Mouse (Mus musculus): ENCODE measurements at regions not wholly inside any gene's neighbourhood (a gene's known extent, or its start where the extent isn't known, plus 50 kb on each side); places are given as distances from the start of the nearest gene placed in this dataset.

DNA sequence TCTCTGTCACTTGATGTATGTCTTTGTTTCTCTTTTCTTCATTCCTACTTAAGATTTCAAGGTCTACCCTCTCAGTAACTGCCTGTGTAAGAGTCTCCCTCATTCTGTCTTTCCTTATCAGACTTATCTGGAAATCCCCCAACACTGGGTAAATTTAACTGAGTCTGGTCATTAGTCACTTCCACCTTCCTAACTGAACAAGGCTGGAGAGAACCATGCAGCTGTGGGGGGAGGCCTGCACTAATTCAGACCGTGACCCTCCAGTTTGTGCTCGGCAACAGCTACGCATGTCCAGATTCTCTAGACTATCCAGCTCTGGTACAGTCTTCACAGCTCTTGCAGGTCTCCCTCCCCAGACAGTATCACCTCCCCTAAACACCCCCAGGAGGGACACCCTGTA lies 103.3 kb downstream of the Prox1 start:
- no peak for DNase-seq

DNA sequence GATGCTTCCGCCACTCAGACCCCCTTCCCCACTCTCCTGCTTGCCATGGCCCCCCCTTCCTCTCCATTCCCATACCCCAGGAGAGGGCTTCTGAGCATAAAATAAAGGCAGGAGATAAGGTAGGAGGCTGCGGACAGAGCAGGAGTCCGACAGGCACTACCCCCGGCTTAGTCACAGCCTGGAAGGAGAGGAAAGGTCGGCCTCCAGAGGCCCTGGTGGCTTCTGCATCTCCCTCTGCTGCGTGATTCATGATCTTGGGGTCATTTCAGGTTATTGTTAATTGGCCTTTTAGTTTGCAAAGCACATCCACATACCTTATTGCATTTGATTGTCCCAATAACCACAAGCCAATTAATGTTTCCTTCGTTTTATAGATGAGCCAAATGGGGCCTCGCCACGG lies 104.1 kb downstream of the Prox1 start:
- DNase-seq: no peak

DNA sequence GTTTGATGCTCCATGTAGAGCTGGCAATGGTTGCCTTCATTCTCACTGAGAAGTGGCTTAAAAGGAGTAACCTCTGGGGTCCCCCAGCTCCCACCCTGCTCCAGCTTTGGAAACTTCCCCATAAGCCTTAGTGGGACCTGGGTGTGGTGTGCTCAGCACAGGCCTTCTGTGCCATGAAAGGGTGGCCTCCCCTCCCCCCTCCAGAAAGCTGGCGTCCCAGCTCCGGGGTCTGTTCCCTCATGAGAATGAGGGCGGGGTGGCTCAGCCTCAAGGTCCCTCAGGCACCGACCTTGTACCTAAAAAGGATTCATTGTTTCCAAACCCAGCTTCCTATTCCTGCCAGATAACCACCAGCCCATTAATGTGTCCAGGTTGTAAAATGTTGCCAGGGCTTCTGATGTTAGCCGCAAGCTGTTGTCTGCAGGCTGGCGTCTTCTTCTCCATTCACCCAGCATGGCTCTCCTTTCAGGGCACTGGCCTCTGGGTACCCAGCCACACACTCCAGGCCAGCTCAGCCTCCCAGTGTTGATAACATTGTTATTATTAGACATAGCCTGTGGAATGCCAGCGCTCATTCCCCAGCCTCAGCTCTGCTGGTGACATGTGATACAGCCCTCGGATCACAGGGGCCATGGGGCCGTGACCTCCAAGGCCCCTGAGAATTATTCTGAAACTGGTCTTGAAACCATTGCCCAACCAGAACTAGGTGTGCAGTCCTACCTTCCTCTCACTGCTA lies 108.8 kb downstream of the Prox1 start:
- DNase-seq: no peak

DNA sequence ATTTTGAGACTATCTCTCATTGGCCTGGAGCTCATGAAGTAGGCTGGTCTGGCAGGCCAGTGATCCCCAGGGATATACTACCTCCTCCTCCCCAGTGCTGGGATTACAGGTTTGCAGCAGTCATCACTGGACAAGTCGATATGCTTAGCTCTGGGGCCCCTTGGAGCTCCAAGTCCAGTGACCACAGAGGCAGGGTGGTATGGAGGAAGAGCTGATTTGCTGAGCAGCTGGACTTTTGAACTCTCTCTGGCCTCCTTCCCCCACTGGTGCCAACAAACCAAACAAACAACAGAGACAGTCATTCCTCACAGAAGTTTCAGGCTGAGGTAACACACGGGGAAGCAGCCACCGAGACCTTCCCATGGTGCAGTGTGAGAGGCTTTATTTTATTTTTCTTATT lies 111.5 kb downstream of the Prox1 start:
- no peak for DNase-seq

DNA sequence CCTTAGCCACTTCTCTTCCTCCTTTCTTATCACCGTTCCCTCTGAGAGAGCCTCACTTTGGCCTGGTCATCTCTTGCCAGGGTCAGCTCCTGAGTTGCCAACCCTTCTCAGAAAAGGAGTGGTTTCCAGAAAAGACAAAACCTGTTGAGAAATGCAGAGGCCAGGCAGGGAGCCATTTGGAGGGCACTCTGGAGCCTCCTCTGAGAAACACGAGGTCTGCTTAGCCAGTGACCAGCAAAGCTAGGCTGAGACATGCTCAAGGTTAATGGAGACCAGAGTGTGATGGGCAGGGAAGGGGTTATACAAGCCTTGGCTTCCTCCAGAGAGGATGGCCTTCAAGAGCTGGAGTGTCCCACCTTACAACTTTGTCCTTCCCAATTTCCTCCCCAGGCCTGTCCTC lies 113.6 kb downstream of the Prox1 start:
- no peak for DNase-seq

DNA sequence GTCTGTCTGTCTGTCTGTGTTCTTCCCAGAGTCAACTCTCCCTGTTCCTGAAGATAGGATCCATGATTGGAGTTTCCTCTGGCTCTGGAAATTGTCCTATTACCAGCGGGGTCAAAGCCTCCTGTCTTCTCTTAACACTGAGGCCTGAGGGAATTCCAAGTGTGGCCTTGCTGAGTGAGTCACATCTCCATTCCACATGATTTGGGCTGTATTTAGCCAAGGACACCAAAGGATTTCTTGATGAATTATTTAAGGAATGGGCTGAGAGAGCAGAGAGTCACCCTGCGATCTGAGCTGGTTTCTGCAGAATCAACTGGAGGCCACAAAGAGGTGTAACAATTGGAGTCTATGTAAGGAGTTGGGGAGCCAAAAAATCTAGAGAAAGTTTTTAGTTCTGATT lies 118.6 kb downstream of the Prox1 start:
- DNase-seq: no peak

DNA sequence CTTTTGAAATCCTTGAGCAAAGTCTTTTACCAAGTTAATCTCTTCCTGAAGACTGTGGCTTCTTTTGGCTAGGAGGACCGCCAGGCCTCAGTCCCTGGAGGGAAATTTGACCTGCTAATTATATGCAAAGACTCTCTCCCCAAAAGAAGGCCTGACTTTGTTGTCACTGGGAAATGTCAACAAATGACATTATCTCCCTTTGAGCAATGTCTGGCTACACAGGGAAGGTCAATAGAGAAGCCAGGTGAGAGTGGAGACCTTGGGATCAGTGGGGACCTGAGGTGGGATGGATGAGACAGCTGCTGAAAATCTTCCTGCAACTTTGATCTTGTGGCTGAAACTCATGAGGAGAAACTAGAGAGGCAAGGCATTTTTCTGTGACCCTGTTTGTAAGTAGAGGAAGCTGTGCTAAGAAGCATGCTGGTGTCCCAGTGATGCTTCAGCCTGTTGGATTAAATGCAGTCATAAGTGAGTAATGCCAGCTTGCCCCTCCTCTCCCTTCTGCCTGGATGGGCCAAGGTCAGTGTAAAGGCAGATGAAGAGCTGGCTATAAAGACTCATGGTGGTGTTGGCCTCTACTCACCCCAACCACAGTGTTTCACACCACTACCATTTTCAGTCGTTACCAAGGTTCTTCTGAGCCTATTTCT lies 121.9 kb downstream of the Prox1 start:
- DNase-seq: no peak

DNA sequence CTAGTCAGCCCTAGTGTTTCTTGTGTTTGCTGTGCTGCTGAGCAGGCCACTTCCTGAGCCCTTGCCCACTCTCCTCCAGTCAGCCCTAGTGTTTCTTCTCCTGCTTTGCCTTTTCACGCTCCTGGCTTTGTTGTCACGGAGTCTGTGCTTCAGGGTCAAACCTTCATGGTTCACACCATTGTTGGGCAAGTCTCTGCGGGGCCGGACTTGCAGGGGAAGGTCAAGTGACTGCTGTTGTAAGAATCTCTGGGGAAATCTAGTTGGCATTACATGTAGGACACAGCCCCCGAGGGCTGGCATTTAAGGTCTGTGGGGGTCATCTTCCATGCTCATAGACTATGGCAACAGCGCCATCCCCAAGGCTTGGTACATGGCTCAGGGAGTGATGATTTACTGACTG lies 123.3 kb downstream of the Prox1 start:
- no peak for DNase-seq

DNA sequence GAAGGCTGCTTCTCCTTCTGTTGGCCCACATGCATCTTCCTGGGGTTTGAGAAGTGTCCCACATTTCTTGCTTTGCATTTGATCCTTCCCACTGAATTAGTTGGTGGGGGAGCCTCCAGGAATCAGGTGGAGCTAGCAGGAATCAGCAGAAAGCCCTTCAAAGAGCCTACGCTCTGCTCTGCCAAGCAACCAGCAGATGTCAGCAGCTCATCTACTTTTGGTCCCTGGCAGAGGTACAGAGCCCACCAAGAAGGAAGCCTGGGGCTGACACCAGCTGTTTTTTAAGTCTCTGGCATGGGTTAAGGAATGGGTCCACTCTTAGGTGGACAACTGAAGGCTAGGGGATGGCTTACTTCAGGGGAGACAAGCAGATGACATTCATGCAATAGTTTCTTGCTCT lies 123.6 kb upstream of the Smyd2 start:
- peak; percentile 31 for DNase-seq

DNA sequence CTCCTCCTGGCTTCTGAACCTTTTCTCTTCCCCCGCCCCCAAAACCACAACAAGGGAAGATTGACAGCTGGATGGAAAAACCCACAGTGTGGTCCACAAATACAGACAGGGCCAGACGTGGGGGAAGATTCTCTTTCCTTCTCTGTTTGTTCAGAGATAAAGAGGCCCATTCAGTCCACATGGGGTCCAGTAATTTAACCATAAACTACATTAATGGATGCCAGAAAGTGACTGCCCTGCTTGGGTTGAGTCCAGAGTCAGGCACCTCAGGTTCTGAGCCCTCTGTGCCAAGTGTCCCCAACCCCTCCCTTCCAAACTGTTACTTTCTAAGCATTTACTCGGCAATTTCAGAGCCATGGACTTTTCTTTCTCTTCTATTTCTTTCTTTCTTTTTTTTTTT lies 121.9 kb upstream of the Smyd2 start:
- DNase-seq: no peak

DNA sequence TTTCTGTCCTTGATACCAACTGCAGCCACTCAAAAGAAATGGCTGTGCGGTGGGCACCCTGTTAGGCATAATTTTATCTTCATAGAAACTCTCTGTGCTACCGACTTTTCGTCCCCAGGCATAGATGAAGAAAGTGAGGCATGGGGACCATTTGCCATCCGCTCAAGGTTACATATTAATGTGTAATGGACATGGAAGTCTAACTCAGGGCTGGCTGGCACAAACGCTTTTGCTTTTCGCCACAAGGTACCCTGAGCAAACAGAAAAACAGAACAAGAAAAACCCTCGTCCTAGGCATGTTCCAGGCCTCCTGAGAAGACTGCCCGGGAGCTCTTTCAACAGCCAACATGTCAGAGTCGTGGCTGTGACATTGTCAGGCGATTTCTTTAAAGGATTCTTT lies 121.0 kb upstream of the Smyd2 start:
- DNase-seq: no peak

DNA sequence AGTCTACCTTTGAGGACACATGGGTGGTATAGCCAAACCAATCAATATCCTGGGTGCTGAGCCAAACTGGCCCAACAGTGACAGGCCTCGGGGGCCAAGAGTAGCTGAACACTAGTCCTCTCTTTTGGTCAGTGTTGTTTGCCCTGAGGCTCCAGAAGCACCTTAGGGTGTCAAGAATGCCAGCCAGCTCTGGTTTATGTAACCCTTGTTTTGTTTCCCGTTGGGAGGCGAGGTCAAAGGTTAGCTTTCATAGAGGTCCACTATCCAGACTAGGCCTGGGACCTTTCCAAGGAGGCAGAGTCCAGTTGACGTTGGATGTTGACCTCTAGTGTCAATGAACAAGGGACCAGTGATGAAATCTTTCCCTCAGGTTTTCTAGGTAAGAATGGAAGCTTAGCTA lies 120.0 kb upstream of the Smyd2 start:
- DNase-seq: no peak

DNA sequence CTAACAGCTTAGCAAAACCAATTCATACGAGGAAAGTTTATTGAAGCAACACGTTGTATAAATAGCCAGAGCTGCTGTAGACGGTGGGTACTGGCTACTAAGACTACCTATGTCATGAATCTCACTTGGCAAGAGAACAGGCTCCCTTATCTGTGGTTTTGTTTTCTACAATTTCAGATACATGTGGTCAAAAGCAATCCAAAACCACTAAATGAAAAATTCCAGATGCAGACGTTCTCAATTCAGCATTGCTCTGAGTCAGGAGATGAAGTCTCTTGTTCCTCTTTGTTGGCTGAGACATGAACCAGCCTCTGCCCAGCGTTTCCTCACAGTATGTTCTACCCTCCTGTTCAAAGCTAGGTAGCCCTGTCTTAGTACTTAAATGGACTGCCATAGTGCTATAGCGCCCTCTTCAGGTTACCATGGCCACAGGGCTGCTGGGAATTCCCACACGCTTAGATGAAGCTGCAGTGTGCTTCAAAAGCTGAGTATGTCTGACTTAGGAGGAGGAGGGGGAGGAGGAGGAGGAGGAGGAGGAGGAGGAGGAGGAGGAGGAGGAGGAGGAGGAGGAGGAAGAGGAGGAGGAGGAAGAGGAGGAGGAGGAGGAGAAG lies 119.0 kb upstream of the Smyd2 start:
- no peak for DNase-seq

DNA sequence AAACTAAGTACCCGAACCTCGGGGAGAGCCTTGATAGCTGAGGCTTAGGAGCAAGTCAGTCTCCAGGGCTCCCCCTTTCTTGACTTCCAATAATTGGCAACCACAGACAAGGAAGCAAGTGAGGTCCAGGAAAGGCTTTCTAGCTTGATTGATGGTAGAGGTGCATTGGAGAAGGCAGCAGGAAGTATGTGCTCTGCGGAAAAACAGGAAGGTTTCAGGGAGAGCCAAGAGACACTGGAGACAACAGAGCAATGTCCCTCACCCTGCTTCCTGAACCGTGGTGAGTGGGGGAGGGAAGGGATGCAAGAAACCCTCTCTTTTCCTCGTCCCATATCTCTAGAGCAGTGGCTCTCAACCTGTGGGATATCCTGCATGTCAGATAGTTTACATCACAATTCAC lies 115.9 kb upstream of the Smyd2 start:
- no peak for DNase-seq

DNA sequence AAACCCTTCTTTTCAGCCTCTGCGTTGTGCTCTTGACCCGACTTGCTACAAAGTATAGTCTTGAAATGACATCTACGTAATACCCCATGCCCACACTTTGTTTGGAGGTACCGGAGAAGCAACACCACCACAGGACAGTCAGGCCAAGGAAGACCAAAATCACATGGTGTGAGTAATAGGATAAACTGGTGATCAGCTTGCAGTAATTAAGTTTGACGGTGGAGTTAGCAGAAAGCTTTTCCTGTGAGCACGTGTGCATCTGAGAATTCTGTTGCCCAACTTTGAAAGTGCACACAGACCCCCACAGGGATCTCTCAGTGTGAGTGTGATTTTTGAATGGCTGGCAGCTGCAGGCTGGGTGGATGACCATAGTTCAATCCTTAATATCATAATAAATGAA lies 114.6 kb upstream of the Smyd2 start:
- no peak for DNase-seq

DNA sequence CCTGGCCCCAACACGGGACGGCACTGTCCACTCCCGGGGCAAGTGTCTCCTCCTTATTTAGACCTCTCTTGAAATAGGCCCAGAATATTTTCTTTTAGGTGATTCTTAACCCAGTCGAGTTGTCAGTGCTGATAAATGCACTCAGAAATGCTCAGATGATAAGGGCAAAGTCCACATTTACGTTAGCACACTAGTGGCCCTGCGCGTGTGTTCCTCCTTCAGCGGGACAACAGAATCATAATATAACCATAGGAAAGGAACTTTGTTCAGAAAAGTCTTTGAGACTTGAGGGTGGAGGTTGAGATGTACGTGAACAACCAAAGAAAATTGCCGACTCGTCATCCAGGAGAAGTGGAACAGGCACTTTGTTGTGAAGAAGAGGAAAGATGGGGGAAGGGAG lies 113.8 kb upstream of the Smyd2 start:
- DNase-seq: no peak

DNA sequence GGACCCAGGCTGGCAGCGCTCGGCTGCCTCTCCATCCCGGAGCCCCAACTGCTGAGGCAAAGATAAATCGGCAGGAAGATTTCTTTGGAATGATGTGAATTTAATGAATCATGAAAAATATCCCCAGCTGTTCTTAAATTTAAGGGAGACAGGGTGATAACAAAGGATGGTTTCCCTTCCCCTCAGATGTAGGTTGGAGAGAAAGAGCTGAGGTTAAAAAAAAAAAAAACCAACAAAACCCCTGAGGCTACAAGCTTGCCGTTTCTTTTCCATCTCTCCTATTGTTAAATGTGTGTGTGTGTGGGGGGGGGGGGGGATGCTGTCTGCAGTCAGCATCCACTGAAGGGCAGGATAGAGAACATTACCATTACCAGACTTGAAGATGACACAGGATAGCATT lies 111.9 kb upstream of the Smyd2 start:
- DNase-seq: no peak

DNA sequence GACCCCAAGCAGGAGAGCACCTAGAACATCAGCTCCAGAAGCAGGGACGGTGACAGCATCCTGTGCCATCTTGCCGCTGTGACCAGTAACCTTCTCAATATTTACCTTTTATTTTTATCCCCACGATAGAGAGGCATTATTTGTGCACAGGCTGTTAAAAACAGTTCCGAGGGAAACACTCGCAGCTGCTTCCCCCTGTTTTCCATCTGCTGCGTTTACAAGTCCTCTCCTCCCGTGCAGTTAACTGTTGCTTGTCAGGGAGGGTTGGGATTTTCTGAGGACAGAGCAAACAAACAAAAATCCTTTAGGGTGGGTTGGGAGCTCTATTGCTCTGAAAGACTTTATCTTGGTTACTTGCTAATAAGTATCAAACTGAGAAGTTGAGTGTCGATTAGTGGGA lies 105.4 kb upstream of the Smyd2 start:
- DNase-seq: no peak

DNA sequence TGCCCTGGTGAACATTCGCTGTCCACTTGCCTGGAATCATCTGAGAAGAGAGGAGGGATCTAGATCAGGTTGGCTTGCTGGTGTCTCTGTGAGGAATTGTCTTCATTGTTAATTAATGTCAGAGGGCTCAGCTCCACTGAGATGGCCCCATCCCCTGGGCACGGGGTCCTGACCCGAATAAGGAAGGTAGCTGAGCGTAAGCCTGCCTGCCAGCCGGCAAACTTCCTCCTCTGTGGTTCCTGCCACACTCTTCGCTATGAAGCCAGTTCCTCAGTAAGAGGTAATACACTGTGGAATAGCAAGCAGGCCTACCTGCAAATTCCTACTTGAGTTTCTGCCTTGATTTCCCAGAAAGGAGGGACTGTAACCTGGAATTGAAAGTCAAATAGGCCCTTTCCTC lies 87.3 kb upstream of the Smyd2 start:
- no peak for DNase-seq

DNA sequence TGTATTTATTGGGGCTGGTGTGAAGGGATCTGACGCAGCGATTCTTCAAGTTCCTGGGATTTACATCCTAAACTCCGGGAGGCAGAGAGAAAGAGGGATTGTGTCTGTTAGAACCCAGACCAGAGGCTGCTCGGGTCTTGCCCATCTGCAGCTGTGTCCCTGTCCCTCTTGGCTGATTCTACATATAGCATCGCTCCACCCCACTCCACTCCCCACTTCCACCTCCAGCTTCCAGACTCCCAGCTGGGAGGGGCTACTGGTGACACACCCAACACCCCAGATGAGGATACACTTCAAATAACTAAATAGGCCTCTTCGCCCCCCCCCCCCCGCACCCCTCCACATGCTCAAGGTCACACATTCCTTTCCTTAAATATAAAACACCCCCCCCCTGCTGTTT lies 85.1 kb upstream of the Smyd2 start:
- DNase-seq: no peak

DNA sequence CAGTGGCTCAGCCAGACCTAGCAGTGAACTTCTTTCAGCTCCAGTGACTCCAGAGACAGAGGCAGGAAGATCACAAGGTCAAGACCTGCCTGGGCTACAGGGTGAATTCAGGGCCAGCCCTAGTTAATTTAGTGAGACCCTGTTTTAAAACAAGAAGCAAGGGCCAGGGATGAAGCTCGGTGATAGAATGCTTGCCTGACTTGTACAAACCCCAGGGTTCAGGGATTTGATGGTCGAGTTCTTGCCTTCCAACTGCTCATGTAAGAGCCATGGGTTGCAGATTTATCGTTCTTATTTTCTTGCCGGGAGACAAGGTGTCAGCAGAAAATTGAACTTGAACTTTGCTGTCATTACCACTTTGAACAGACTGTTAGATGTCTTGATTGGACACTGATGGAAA lies 78.9 kb upstream of the Smyd2 start:
- DNase-seq: no peak

DNA sequence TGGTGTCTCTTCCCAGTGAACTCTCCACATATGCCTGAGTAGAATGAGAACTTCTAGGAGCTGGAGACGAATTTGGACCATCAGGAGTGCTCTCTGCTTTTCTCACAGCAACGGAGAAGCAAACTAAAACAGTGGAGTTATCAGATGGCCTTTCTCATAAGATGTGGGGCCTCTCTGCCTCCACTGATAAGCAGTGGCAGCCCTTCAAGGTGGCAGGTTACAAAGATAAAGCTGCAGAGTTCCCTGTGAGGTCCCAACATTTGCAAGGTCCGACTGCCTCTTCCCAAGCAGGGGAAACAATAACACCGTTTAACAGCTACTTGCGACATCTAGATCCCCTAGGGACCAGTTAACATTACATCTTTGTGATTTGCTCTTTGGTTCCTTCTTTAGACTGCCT lies 71.5 kb upstream of the Smyd2 start:
- no peak for DNase-seq

DNA sequence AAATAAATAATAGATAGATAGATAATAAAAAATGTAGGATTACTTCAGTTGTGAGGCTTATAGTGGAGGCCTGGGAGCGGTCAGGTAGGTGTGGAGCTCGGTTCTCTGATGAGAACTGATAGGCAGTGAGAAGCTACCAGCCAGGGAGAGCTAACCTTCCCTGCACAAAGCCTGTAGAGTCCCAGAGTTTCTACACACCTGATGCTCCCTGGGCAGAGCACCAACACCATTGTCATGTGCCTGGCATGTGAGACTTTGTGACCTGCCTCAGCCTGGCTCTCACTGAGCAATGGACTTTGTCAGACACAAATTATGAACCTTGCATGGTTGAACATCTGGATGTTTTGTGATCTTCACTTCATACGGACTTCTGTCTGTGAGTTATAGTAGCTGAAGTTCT lies 71.1 kb upstream of the Smyd2 start:
- no peak for DNase-seq

DNA sequence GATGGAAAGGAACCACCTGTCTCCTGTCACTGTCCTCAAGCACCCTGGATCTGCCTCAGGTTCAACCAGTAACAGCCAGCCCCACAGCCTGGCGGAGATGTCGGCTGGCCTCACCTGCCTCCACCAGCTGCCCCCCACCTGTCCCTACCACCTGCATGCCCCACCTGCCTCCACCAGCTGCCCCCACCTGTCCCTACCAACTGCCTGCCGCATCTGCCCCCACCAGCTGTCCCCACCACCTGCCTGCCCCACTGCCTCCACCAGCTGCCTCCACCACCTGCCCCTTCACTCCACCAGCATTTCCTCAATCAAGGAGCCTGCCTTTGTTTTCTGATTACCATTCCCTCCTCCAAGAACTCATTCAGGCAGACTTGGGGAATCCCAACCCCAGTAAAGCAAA lies 68.9 kb upstream of the Smyd2 start:
- DNase-seq: no peak
